Mouse (Mus musculus): ENCODE results near the gene Ston1.

The Ston1 gene

DNA sequence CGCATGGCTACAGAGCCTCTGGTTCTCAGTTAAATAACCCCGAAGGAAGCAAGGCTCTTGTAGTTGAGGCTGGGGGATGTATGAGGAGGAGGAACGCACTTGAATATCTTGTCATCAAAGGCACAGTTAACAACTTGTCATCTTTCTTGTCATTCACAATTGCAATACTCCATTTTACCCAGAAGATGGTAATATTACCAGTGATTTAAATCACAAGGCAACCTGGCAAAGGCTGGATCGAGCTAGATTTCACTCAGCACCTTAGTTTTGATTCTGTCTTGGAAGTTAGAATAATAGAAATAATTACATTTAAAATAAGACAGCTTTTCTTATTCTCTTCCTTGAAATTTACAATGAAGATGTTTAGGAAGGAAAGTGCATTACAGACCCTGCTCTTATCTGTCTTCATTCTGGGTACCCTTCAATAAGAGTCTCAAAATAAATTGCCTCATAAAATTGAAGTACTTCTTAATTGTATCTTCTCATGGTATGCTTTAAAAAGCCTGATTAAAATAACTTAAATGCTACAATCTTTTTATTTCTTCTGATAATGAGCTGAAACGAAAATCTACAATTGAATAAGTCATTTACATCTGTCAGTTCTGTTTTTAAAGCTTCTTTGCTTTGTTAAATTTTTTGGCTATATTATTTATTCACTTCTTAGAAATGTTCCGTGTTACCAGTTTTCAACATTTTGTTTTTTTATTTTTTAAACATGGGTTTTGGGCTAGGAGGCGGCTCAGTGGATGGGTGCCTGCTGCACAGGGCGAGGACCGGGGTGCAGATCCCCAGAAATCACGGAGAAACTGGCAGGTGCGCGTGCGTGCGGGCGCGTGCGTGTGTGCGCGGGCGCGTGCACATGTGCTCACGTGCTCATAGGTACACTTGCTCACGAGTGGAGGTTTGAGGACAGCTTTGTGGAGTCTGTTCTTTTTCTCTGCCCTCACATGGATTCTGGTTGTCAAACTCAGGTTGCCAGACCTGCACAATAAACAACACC, 78.1 kb downstream of the Ston1 start:
- DNase-seq (ENCODE audit: low read depth, low spot score) = no peak

DNA sequence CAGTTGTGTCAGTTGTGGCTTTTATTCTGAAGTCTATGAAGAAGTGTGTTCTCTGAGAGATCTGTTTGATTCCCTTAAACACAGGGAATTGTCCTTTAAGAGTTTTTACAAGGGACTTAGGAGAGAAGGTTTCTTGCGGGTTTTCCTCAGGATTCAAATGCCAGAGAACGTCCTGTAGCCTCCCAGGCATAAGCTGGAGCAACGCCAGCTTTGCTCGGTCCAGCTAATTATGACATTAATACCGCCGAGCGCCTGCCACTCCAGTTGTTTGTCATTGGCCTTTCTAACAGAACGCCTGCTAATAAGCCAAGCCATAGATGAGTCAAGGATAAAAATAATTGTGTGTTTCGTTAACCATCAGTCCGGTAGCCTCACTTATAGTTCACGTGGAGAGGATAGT, 90.7 kb downstream of the Ston1 start:
- no peak for DNase-seq (ENCODE audit: low read depth, low spot score)

DNA sequence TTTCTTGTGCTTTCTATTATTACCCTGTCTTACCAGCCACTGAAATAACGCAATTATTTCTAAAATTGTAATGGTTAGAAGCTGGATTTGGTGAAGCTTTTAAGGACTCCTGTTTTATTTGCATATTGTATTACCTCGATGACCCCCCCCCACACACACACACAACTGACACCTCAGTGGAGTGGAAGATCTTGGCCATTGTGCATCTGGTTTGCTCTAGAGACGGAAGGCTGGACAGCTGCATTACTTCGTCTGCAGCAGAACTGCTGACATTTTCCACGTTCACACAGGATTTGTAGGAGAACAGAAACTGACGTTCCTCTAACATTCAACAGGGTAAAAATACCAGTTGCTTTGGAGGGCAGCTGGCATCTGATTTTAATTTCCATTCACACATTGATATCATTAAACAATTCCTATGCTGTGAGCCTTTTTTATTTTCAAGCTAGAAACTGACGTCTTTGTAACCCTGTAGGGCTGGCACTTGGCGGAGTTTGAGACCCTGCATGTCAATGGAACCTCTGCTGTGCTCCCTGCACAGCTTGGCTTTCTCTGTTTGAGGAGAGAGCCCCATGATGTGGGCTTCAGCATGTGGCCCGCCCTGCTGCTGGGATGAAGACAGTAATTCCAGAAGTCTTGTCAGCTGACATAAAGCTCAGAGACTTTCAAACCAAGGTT, 99.3 kb downstream of the Ston1 start:
- no peak for DNase-seq (ENCODE audit: low read depth, low spot score)

DNA sequence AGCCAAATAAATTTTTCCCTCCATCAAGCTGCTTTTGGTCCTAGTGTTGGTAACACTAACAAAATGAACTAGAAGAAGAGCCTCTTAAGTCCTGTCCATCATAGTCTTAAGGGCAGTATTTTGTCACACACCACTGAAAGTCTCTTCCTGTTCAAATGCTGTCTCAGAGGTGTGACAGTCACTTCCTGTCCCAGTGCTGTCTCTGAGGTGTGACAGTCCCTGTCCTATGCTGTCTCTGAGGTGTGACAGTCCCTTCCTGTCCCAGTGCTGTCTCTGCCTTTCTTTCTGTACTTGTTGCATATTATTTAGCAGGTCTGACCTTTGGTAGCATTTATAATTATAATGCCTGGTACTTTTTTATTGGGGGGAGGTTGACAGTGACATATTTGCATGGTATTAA, 103.4 kb downstream of the Ston1 start:
- no peak for DNase-seq (ENCODE audit: low read depth, low spot score)

DNA sequence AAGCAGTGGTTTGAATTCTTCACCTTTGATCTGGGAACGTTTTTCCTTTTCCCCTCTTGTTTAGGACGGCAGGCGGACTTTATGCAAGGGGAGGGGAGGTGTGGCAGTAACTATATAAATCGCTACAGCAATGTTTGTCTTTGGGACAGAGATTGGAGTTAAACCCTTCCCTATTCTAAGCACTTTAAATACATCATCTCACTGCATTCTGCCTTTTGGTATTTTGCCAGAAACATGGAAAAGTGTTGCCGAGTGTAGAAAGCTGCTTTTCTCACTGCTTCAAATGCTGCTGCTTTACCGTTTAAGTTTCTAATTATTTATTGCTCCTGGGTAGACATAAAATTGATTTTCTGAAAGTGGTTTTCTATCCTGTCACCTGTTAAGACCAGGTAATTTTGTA, 104.9 kb downstream of the Ston1 start:
- DNase-seq (ENCODE audit: low read depth, low spot score) = no peak

DNA sequence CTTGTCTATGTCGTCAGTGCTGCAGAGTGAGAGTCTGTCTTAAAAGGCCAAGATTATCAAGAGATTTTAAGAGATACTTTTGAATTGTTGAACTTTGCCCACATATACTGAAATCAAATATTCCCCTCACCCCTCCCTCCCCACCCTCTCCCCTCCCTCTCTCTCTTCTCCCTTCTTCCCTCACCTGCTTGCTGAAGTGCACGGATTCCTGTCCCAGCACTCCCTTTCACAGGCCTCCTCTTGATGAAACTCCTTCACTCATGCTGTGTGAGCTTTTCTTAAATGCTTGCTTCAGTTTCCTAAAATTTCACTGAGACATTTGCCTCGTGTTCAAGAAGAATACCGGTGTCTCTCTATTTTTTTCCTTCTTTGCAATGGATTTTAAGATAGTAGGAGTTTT, 105.6 kb downstream of the Ston1 start:
- no peak for DNase-seq (ENCODE audit: low read depth, low spot score)

DNA sequence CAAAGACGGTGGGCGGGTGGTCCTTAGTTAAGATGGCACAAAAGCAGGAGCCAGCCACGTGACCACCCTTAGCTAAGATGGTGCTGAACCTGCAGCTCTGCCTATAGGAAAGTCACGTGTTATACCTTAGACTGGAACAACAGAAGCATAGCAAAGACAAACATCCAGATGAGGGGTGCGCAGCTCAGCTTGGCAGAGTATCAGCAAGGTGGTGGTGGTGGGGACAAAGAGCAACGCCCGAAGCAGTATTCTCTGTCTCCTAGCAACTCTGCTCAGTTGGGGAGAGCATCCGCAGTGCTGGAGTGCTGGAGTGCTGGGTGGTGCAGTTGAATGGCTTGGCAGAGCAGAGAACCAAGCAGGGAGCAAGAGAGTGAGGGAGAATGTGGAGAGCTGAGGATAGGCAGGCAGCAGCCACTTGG, 108.8 kb downstream of the Ston1 start:
- DNase-seq (ENCODE audit: low read depth, low spot score) = no peak
